Mouse (Mus musculus) urinary bladder, postnatal 4 days (tissue): ENCODE results near the gene Ccdc12.

Experiments used
- DNase-seq, 2 experiments: peaks; one replicate each; pipeline ENCODE4 v3.0.0; 2021 to 2022; ENCODE audit warnings: low spot score in 2 of 2

The Ccdc12 gene

GRCm38 (mm10) chr9:110742295-110742950, 86.1 kb downstream of the Ccdc12 start:
- no peak for DNase-seq

DNA sequence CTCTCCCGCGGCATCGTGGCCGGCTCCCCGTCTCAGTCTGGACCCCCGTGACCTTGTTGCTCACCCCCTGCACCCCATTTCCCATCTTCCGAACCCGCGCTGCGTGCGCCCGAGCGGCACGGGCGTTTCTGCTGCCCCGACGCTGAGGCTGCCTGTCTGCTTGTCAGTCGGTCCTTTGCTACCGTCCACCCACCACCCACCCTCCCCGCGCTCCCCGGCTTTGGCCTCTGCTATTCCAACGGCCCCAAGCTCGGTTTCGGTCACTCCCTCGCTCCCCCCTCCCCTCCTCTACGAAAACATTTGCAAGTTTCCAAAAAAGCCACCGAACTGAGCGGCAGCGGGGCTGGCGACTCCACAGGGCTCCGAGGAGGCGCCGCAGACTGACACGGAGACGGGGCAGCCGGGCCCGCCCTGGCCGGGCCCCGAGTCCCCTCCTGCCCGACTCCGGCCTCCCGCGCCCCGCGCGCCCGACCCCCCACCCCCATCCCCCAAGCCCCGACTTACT, 86.7 kb downstream of the Ccdc12 start:
- DNase-seq: peak in 1 of 2 experiments; percentile 65

DNA sequence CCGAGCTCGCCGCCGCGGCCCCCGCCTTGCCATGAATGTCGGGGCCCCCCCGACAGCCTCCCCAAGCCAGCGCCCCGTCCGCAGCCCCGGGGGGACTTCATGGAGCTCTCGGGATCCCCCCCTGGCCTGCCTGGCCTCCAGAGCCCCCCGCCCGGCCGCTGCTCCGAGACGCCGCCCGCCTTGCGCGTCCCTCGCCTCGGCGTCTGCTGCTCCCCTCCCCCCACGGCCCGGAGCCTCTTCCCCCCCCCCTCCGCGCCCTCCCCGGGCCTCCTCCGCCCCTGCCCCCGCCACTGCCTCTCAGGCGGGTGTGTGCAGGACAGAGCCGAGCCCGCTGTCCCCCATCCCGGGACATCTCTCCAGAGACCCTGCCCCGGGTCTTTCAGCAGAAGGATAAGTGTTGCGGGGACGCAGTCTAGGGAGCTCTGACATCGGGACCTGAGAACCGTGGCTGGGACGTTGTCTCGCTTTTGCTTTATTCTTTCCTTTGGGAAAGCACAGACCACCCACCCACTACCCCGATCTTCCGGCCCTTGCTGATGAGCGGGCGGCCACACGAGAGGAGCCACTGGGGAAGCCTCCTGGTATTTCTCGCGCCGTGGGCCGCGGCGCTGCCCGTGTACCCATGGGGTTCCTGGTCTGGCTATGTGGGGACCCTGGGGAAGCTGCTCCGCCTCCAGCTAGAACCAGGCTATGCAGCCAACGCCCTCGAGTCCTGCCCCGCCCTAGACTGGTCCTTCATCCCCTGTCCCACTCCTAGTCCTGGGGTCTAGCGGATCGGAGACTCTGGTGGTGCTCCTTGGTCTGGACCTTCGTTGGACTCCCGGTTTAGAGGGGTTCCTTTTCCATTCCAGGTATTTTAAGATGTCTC, 87.4 kb downstream of the Ccdc12 start:
- DNase-seq: peak in 1 of 2 experiments; percentile 36

GRCm38 (mm10) chr9:110745752-110746151, 89.4 kb downstream of the Ccdc12 start:
- DNase-seq: no peak

DNA sequence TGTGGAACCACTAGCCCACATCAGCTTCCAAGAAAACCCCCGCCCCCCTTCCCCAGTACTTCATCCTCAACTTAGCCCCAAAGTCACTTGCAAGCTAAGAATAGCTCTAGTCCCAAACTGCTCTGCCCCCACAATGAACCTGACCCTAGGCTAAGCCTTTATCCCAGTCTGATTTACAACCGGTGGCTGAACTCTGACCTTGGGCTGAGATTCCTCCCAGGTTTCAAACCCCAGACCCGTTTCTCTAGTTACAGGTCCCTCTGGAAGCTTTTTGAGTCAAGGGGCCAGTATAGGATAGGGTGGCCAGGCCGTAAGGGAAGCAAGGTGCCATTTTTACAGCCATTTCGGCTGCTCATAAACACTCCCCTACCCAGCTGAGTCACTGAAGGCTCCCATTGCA, 89.9 kb downstream of the Ccdc12 start:
- no peak for DNase-seq

GRCm38 (mm10) chr9:110746961-110747360, 90.7 kb downstream of the Ccdc12 start, which contains the start of gene Pth1r:
Gene Pth1r, minus strand, starts transcription at chr9:110747145.
- DNase-seq: no peak

DNA sequence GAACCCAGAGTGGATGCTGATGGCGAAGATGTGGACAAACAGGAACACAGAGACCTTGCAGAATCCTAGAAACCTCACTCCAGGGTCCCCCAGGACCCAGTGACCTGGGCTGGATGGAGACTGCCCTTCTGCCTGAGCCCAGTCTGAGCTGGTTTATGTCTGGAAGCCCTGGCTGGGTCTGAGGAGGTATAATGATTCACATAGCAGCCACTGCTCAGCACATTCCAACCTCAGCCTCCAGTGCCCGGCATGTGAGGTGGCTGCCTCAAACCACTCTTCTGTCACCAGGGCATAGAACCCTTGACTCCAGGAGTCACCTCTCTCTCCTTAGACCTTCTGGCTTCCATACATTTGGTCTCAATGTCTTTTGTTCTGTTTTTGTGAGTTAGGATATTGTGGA, 92.1 kb downstream of the Ccdc12 start:
- no peak for DNase-seq

- DNase-seq: no peak
Observed at GRCm38 (mm10) chr9:110750404-110751187, 94.3 kb downstream of the Ccdc12 start.

DNA sequence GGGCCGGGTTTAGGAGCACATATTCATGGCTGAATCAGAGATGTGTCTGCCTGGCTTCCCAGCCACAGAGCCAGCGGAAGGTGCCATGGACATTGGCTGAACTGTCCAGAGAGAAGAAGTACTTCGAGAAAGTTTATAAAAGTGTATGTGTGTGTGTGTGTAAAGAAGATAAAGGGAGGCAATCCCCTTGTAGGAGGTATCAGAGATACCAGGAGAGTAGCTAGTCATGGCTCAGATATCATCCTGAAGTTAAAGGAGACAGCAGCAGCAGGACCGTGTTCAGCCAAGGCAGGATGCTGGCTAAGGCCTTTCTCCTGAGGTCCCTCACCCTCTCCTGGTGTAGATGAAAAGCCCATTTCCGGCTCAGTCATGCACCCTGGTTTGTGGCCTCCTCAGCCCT, 95.1 kb downstream of the Ccdc12 start:
- DNase-seq: no peak

- DNase-seq: no peak
Observed at GRCm38 (mm10) chr9:110752917-110753435, 96.7 kb downstream of the Ccdc12 start.

- no peak for DNase-seq
Observed at GRCm38 (mm10) chr9:110753773-110754172, 97.5 kb downstream of the Ccdc12 start.

DNA sequence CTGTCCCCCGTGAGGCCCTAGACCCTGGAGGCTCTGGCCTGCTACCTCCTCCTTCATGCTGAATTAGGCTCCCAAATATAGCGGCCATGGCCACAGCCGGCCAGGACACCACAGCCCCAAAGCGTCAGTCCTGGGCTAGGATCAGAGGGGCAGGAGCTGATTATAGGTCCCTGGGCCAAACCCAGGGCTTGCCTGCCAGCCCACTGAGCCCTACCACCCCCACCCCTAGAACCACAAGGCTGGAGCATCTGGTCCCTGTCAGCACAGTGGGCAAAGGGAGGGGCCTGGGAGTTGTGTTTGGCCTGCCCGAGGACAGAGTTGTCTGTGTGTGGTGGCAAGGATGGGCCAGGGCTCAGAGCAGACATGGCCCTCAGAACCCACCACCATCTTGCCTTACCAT, 101.5 kb downstream of the Ccdc12 start:
- no peak for DNase-seq

- DNase-seq: peak; percentile 77 to 86
Observed at GRCm38 (mm10) chr9:110758605-110759004, 102.3 kb downstream of the Ccdc12 start.

- DNase-seq: peak in 1 of 2 experiments; percentile 72
Observed at GRCm38 (mm10) chr9:110759265-110759664, 103.0 kb downstream of the Ccdc12 start.

DNA sequence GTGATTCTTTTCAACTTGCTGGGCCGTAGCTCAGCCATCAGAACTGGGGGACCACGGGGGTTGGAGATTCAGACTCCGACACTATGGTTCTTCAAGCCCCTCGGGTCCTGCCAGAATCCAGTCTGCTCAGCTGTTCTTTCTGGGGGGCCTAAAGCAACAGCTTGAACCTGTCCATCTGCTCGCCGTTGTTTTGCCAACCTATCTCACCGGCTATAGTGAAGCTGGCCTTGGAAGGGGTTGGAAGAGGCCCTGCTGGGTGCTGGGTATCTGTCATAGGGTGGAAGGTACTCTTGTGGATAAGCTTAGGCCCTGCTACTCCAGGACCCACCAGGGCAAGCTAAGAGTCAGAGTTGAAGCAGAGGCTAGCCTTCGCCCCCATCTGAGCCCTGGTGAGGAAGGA, 104.6 kb downstream of the Ccdc12 start:
- no peak for DNase-seq
